Mouse (Mus musculus) spleen, adult 2 months (tissue): ENCODE results near the gene Ubr4.

ENCODE experiments used
- CTCF ChIP-seq: fragments of 200-500 bp; IDR thresholded peaks from 2 replicates; pipeline ENCODE4 v1.5.1; 2011; ENCODE audit warnings: mild to moderate bottlenecking, inconsistent platforms; ENCODE audit not compliant: insufficient read depth, insufficient read length, insufficient replicate concordance; ENCODE audit errors: extremely low read depth
- POLR2A ChIP-seq: fragments of 200-500 bp; IDR thresholded peaks from 2 replicates; pipeline ENCODE4 v1.6.1; 2011; ENCODE audit warnings: low read depth, low read length, inconsistent platforms

GRCm38 (mm10) chr4:139501702-139502101 lies 149.3 kb downstream of the Ubr4 start:
- TF ChIP-seq CTCF (no peak), POLR2A (no peak)
